Mouse (Mus musculus) liver, adult 2 months (tissue): Measurements from ENCODE around the gene Gm6588.

ENCODE experiments used
- CTCF ChIP-seq: fragments of 200-500 bp; IDR thresholded peaks from 2 replicates; pipeline ENCODE4 v1.5.1; 2011; ENCODE audit warnings: low read depth, low read length, control low read depth
- POLR2A ChIP-seq: fragments of 200-500 bp; IDR thresholded peaks from 2 replicates; pipeline ENCODE4 v1.6.1; 2011; ENCODE audit warnings: low read length, control low read depth; ENCODE audit not compliant: insufficient read depth; ENCODE audit errors: extremely low read depth

GRCm38 (mm10) chr5:112454966-112455555, 5.8 kb downstream of the Gm6588 start:
- TF ChIP-seq CTCF: no peak
- TF ChIP-seq POLR2A: no peak
